Mouse (Mus musculus): ENCODE measurements at regions not wholly inside any gene's neighbourhood (a gene's known extent, or its start where the extent isn't known, plus 50 kb on each side); places are given as distances from the start of the nearest gene placed in this dataset.

DNA sequence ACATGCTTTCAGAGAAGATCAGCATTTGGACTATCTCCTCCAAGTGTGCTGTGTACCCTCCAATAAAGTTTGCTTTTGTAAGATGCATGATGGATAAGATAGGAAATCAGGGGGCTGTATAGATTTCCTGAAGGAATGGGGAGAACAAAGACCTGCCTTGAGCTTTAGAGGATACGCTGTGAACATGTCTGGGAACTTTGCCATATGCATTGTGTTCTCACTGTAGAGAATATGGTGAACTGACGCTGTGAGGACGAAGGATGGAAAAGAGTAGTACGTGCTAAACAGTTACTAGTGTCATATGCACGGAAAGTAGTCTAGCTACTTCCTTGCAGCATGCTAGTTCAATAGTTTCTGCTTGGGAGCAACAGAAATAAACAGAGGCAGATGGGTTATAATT is 86.8 kb downstream of the Cavin4 start:
- TF ChIP-seq POLR2A (IDR thresholded peaks at IDR 0.05; ENCODE audit: insufficient read length, low read depth) = no peak
- TF ChIP-seq USF1 (IDR thresholded peaks at IDR 0.05; ENCODE audit: low read depth) = no peak
- TF ChIP-seq MYOD1 (IDR thresholded peaks at IDR 0.05; ENCODE audit: control insufficient read depth in 1 of 3, insufficient read length in 2 of 3, low read depth in 2 of 3) = no peak
- TF ChIP-seq MYOG (IDR thresholded peaks at IDR 0.05; ENCODE audit: control insufficient read depth in 1 of 3, insufficient read depth in 1 of 3, insufficient read length in 2 of 3, low read depth in 2 of 3) = no peak
- no peak for TF ChIP-seq E2F4 (IDR thresholded peaks at IDR 0.05; ENCODE audit: insufficient read depth)
- TF ChIP-seq TCF12 (IDR thresholded peaks at IDR 0.05; ENCODE audit: insufficient read depth, poor library complexity, severe bottlenecking) = no peak
- TF ChIP-seq POLR2AphosphoS2 (IDR thresholded peaks at IDR 0.05; ENCODE audit: insufficient read length, low read depth) = no peak
- TF ChIP-seq CEBPB (IDR thresholded peaks at IDR 0.05; ENCODE audit: insufficient read depth, poor library complexity, severe bottlenecking) = no peak
- TF ChIP-seq MAX (IDR thresholded peaks at IDR 0.05; ENCODE audit: low read depth) = no peak

Data from myocyte (in vitro differentiated cells).